Mouse (Mus musculus) retina, adult 2 months (tissue): ENCODE data around the gene Dtx3l.
"Not testable (repeated sequence)": the region's sequence is repeated elsewhere in the genome, so short reads cannot be mapped to it uniquely, and the experiment has no call there.

Experiments
- DNase-seq: peaks from one replicate; pipeline ENCODE4 v3.0.0-alpha.2; 2012; ENCODE audit warnings: low read depth, low spot score

The Dtx3l gene

GRCm38 (mm10) chr16:35938211-35939151 is at the start of gene Dtx3l, which contains the start of gene Parp9:
TSS of gene Dtx3l (minus strand) at chr16:35939151.
TSS of gene Parp9 (plus strand) at chr16:35938470.
- no peak for DNase-seq

DNA sequence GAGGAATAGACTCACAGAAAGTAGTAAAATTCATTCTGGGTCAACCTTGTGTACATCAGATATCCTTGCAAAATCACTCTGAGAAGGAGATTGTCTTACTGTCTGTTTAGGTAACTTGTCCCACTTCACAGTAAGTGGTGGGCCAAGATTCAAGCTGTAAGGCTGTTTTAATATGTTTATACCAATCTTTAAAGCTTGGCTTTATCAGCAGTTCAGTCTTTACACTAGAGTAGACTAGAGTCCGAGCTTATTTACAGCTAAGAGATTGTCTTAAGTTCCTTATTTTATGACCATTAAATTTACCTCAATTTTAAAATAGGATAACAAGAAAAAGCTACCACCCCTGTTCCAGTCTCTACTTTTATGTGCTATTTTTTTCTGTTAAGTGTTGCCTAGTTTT is 49.0 kb upstream of the Dtx3l start:
- DNase-seq = no peak

GRCm38 (mm10) chr16:35984471-35984870 is 45.5 kb upstream of the Dtx3l start:
- no peak for DNase-seq

DNA sequence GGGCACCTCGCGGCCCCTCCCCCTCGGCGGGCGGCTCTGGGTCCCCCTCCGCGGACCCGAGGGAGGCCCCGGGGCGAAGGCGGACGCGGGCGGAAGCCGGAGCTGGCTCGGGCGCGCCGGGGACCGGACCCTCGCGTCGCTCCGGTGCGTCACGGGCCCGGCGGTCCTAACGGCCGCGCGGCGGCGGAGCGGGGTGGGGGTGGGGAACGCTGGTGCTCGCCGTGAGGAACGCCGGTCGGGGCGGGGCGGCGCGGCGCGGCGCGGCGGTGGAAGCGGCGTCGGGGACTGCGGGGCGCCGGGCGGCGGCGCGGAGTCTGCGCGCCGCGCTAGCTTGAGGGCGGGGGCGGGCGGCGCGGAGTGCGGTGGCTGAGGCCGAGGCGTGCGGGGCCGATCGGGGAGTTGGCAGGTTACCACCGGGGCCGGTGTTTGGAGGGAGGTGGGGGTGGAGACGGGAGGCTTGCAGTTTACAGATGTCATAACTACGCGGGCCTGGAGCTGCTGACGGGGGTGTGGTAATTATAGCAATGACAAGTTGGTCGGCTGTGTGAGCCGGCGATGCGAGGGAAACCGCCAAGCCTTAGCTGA is 44.7 kb upstream of the Dtx3l start:
- DNase-seq = peak; percentile 20

DNA sequence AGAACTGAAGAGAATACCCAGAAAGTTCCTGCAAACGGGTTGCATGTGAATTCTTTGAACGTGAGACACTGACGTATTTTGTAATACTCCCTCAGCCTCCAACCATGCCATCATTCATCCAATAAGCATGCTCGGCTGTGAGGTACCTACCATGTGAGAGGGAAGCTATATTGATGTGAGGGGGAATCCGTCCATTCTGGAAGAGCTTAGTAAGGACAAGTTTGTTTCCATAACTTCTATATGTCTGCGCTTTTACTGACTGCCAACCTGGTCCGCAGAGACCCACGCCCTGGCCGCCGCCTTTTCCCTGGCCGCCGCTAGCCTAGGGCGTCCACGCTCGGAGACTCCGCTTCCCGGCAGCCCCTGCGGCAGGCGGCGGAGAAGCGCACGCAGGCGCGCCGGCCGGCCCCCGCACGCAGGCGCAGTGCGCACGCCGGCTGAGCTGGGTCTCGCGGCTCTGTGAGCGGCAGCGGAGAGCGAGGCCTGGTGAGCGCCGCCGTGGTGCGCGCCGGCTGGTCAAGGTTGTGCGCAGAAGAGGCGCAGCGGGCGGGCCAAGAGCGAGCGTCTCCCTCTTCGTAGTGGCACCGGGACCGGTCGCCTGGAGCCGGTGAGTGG is 44.1 kb upstream of the Dtx3l start:
- DNase-seq = peak; percentile 80

GRCm38 (mm10) chr16:35982506-35982901 is 43.6 kb upstream of the Dtx3l start:
- DNase-seq = no peak

DNA sequence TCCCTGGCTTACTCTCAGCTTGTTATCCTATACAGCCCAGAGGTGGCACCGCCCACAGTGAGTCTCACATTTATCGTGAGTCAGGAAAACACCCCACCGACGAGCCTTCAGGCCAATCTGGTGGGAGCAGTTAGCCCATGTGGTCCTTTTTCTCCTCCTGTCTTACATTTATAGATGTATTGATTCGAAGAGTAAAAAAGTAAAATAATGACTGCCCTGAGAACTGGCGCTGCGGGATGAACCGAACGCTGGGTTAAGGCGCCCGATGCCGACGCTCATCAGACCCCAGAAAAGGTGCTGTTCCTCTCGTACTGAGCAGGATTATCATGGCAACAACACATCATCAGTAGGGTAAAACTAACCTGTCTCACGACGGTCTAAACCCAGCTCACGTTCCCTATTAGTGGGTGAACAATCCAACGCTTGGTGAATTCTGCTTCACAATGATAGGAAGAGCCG is 42.4 kb upstream of the Dtx3l start:
- DNase-seq = peak; percentile 98

DNA sequence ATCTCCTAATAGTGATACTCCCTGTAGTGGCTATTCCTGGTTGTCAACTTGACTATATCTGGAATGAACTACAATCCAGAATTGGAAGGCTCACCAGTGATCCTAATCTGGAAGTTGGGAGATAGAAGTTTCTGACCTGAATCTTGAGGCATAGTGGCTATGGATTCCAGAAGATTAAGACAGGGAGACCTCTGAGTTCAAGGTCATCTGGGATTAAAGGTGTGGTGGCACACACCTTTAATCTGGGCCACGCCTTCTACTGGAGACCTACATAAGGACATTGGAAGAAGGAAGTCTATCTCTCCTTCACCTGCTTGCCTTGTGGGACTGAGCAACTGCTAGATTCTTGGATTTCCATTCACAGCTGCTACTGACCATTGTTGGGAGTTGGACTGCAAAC is 39.5 kb upstream of the Dtx3l start, which contains the start of gene Kpna1:
TSS of gene Kpna1 (plus strand) at position 301 of the 400 bp plus-strand sequence.
- not testable (repeated sequence) for DNase-seq

DNA sequence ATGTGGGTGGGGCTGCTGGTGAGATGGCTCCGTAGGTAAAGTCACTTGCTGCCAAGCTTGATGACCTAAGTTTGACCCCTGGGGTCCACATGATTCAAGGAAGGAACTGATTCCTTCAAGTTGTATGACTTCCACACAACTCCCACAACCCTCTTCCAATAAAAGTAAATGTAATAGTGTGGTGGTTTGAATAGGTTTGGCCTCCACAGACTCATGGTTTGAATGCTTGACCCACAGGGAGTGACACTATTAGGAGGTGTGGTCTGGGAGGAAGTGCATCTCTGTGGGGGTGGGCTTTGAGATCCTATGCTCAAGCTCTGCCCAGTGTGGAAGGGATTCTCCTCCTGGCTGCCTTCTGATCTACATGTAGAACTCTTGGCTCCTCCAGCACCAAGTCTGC is 35.1 kb upstream of the Dtx3l start:
- DNase-seq = no peak

DNA sequence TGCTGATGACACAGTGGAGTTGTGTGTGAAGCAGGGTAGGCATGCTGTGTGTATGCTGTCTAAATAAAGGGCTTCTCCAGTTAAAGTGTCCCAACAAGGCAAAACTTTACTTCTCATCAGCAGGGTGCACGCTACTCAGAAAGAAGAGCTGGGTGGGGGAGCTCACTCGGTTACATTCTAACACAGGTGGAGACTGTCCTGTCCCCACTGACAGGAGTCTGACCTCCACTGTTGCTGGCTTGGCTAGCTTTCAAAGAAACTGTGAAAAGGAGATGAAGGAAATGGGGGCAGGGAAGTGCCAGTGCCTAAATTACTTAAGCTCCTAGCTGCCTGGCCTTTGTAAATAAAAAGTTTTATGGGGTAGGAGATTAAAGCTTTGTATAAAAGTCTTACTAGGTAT is 29.2 kb upstream of the Dtx3l start:
- no peak for DNase-seq

GRCm38 (mm10) chr16:35967319-35967718 is 28.4 kb upstream of the Dtx3l start:
- no peak for DNase-seq

DNA sequence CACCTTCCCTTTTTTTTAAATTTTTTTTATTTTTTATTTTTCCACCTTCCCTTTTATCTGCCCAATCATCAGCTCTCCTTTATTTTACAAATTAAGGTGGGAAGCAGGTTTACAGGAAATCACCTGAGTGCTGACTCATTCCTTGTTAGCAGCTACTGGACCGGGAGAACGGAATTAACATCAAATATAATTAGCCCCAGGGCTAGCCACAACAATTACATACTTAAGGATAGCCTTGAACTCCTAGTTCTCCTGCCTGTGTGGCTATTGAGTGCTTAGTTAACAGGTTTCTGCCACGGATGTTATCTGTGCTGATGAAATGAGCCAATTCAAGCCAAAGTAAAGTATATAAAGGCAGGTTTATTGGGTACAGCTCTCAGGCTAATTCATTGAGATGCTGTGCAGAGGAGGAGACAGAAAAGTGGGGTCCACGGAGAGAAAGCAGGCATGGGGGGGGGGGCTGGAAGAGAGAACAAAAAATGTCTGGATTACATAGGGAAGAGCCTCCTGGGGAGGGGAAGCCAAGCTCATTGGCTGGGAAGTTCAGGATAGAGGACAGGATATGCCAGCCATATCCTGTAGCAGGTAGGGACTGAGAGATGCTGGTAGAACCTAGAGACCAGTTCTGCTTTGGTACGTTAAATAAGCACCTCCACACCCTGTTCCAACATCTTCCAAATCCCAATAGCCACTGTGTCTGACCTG is 27.6 kb upstream of the Dtx3l start:
- no peak for DNase-seq

DNA sequence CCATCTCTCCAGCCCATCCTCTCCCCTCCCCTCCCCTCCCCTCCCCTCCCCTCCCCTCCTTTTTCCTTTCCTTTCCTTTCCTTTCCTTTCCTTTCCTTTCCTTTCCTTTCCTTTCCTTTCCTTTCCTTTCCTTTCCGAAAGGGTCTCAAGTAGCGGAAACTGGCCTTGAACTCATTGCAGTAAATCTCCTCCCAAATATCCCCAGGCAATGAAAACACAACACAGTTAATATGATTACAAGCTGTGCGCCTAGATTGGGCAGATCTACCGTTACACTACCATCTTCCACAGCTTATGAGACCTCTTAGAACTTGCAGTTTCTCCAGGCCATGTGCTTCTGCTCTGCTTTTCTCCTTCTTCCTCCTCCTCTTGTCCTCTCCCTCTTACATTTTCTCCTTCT is 27.0 kb upstream of the Dtx3l start:
- DNase-seq = not testable (repeated sequence)

GRCm38 (mm10) chr16:35952628-35953130 is 13.7 kb upstream of the Dtx3l start:
- no peak for DNase-seq

GRCm38 (mm10) chr16:35951216-35951615 is 12.3 kb upstream of the Dtx3l start:
- no peak for DNase-seq

DNA sequence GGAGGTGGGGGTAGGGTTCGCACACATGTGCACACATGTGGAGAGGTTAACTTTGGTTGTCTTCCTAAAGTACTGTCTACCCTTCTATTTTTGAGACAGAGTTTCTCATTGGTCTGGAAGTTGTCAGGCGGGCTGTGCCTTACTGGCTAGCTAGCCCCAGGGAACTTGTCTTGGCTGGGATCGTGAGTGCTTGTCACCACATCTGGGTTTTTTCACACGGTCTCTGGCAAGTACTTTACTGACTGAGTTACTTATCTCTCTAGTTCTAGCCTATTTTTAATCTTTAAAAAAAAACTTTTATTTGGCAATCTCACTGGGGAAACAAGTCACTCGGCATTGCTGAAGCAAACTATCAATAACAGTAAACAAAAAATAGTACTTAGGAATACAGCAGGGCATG is 10.3 kb upstream of the Dtx3l start:
- no peak for DNase-seq

- no peak for DNase-seq
These were observed 2.4 kb upstream of the Dtx3l start for GRCm38 (mm10) chr16:35941382-35941781.

DNA sequence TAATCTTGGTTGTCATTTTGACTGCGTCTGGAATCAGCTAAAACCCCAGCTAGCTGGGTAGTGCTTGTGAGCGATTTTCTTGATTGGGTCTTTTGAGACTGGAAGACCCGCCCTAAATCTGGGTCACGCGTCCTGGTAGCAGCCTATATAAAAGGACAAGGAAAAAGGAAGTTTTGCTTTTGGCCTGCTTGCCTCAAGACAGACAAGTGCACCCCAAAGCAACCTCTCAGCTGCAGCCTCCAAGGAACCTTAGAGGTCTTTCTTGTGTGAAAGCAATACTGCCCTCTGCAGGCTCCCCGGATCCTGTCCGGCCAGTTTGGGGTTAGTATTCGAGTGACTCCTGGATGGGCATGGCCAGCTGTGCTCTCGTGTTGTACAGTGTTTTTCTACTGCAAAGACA is 739 bp upstream of the Dtx3l start:
- no peak for DNase-seq

DNA sequence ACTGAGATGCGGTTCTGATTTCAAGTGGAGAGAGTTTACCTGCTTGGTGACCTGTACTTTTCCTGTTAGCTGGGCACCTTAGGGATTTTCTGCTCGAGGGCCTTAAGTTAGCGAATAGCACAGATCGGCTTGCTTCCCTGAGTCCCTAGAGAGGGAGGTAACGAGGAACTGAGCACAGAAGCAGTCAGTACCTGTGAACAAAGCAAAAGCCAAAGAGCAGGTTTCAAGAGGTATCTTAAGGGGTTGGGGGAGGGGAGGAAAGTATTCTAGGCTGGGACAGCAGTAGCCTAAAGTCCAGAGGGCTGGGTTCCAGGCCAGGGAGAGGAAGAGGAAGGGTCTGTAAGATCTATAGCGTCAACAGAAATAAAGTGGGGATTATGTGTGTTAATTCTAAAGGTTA is 310 bp upstream of the Dtx3l start:
- no peak for DNase-seq

DNA sequence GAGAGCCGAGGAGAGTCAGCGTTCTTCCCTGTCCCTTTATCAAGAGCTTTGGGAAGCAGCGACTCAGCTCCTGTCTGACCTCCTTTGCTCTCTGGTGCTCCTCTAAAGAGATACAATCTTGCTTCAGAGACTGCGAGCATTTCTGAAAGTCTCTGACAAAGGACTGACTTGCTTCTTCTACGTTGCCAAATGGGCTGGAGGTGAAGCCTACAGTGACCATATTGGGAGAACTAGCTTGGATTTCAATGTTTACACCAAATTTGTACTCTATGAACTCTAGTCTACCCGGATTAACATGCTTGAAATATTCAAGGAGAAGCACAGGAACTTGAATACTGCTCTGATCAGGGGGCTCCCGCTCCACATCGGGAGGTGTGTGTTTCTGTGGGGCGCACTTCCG is 5.8 kb downstream of the Dtx3l start:
- DNase-seq = no peak
